In genomic region chr5:113861294-113861693, GRCm38 (mm10) we compare ENCODE assay signal across 12 mouse cellular contexts. TPM values are rescaled to one million over a fixed set of nuclear protein-coding genes. Genes with fewer than 3 reads are reported as not detected.
DNase-seq lines count a peak whose midpoint lies in the region; ATAC-seq and TF ChIP-seq lines count a peak whose summit lies in the region.
"Had no signal": no experiment of that assay in that cellular context is flagged by ENCODE, and none has a peak within 500 bp of the region (broad histone marks: within the 10 kb centered on the region; RNA-seq: fewer than 3 reads in every experiment).

No protein-coding gene starts in this region.

- TF ChIP-seq CTCF in heart, postnatal 0 days (IDR thresholded peaks at IDR 0.05; ENCODE audit: low read depth): peak; percentile 41

- H3K4me3 ChIP-seq in heart, postnatal 0 days (ENCODE audit: low read depth, low read length): no peak overlapping the region
- no peak overlapping the region for H3K4me3 ChIP-seq in heart, embryonic 12.5 days
- H3K4me3 ChIP-seq: liver, embryonic 13.5 days; myocyte; stomach, embryonic 15.5 days had no signal

- TF ChIP-seq EP300 in heart, postnatal 0 days (IDR thresholded peaks at IDR 0.05; ENCODE audit: low read depth): no peak

- H3K4me2 ChIP-seq in heart, postnatal 0 days (ENCODE audit: low read depth, low read length): no peak overlapping the region
- H3K4me2 ChIP-seq in heart, embryonic 12.5 days: no peak overlapping the region
- H3K4me2 ChIP-seq: liver, embryonic 13.5 days; stomach, embryonic 15.5 days had no signal

- no peaks in the 10 kb centered on the region for H3K9me3 ChIP-seq in heart, postnatal 0 days (replicated peaks; ENCODE audit: control insufficient read depth, low read length)
- H3K9me3 ChIP-seq in heart, embryonic 12.5 days (replicated peaks): no peaks in the 10 kb centered on the region
- H3K9me3 ChIP-seq: liver, embryonic 13.5 days; stomach, embryonic 15.5 days had no signal

- H3K9ac ChIP-seq in heart, postnatal 0 days (replicated peaks; ENCODE audit: low read depth, low read length): no peak overlapping the region
- no peak overlapping the region for H3K9ac ChIP-seq in heart, embryonic 12.5 days
- H3K9ac ChIP-seq: liver, embryonic 13.5 days; stomach, embryonic 15.5 days had no signal

- H3K36me3 ChIP-seq in heart, postnatal 0 days (replicated peaks; ENCODE audit: control insufficient read depth, insufficient read depth, low read length): peaks cover 41% of the 10 kb centered on the region
- H3K36me3 ChIP-seq in heart, embryonic 12.5 days: peaks cover 50% of the 10 kb centered on the region

- H3K27ac ChIP-seq in heart, postnatal 0 days (ENCODE audit: low read depth): no peak overlapping the region
- no peak overlapping the region for H3K27ac ChIP-seq in heart, embryonic 12.5 days (ENCODE audit: poor library complexity, severe bottlenecking)
- H3K27ac ChIP-seq: stomach, embryonic 15.5 days had no signal

- peaks cover 35% of the 10 kb centered on the region for H3K4me1 ChIP-seq in heart, postnatal 0 days (ENCODE audit: control insufficient read depth, insufficient read depth)
- H3K4me1 ChIP-seq in heart, embryonic 12.5 days (replicated peaks): peaks cover 42% of the 10 kb centered on the region

- H3K27me3 ChIP-seq in heart, postnatal 0 days (ENCODE audit: control insufficient read depth, insufficient read depth, low read length): no peaks in the 10 kb centered on the region
- H3K27me3 ChIP-seq in heart, embryonic 12.5 days (replicated peaks): no peaks in the 10 kb centered on the region
- H3K27me3 ChIP-seq: liver, embryonic 13.5 days; stomach, embryonic 15.5 days had no signal

- WGBS in heart, postnatal 0 days: 96% methylated on average over 8 of the region's 8 CpGs
- 95% methylated on average over 8 of the region's 8 CpGs for WGBS in heart, embryonic 12.5 days

- ATAC-seq in heart, postnatal 0 days (ENCODE audit: insufficient read depth, low read depth): no peak
- no peak for ATAC-seq in heart, embryonic 12.5 days (ENCODE audit: insufficient number of reproducible peaks, low FRiP score)

- DNase-seq in heart, postnatal 0 days (ENCODE audit: low spot score): no peak
- DNase-seq in spleen, adult 12 weeks (ENCODE audit: low spot score): peak; percentile 31
- DNase-seq in spleen, postnatal 36 days (ENCODE audit: low spot score in 2 of 2): no peak
- peak; percentile 53 to 81 for DNase-seq in cerebellum, postnatal 14 days
- DNase-seq in thymus, postnatal 36 days: peak; percentile 40 to 50
- DNase-seq in layer of hippocampus, postnatal 14 days (ENCODE audit: low spot score in 2 of 2): no peak
- no peak for DNase-seq in embryo, embryonic 10 days (ENCODE audit: low spot score)
- DNase-seq: kidney, adult 8-10 months; liver, embryonic 13.5 days had no signal

RNA-seq across cellular contexts. Expression of gene Selplg, which starts 28.9 kb away (rescaled TPM):
- total RNA-seq in heart, postnatal 0 days (2014; rRNA removed; ENCODE audit: low replicate concordance): 1.6 and 5.0 TPM in 2 replicates
- polyA plus RNA-seq in heart, postnatal 0 days (2015; fragmentation: Nextera tagmentation; extraction: Ambion mirVana): 1.2 and 1.7 TPM in 2 replicates
- polyA plus RNA-seq in heart, embryonic 12.5 days (2016; fragmentation: Nextera tagmentation; extraction: Ambion mirVana): 0.51 and 0.72 TPM in 2 replicates
- 10 to 100 TPM; 26.5 to 29.3 TPM for total RNA-seq in layer of hippocampus, postnatal 14 days (2021)
- polyA plus RNA-seq: myocyte had no signal

RNA-seq across cellular contexts. Expression of gene Coro1c, which starts 47.3 kb away (rescaled TPM):
- total RNA-seq in heart, postnatal 0 days (2014; rRNA removed; ENCODE audit: low replicate concordance): 78.2 and 93.4 TPM in 2 replicates
- polyA plus RNA-seq in heart, postnatal 0 days (2015; fragmentation: Nextera tagmentation; extraction: Ambion mirVana): 40.0 and 46.6 TPM in 2 replicates
- polyA plus RNA-seq in heart, embryonic 12.5 days (2016; fragmentation: Nextera tagmentation; extraction: Ambion mirVana): 137 and 141 TPM in 2 replicates
- 10 to 100 TPM; 87.9 to 94.2 TPM for total RNA-seq in layer of hippocampus, postnatal 14 days (2021)

Comparison
In these comparisons a context has a peak if more than half of its experiments do, and no peak if none do; other contexts are left out.
1. DNase-seq: peak in spleen, adult 12 weeks (single experiment), cerebellum, postnatal 14 days (2 of 2) and thymus, postnatal 36 days (2 of 2); none in heart, postnatal 0 days (single experiment), spleen, postnatal 36 days (0 of 2), layer of hippocampus, postnatal 14 days (0 of 2) and embryo, embryonic 10 days (single experiment).